7 mouse cellular contexts compared by ENCODE assay signal in the genomic region with DNA sequence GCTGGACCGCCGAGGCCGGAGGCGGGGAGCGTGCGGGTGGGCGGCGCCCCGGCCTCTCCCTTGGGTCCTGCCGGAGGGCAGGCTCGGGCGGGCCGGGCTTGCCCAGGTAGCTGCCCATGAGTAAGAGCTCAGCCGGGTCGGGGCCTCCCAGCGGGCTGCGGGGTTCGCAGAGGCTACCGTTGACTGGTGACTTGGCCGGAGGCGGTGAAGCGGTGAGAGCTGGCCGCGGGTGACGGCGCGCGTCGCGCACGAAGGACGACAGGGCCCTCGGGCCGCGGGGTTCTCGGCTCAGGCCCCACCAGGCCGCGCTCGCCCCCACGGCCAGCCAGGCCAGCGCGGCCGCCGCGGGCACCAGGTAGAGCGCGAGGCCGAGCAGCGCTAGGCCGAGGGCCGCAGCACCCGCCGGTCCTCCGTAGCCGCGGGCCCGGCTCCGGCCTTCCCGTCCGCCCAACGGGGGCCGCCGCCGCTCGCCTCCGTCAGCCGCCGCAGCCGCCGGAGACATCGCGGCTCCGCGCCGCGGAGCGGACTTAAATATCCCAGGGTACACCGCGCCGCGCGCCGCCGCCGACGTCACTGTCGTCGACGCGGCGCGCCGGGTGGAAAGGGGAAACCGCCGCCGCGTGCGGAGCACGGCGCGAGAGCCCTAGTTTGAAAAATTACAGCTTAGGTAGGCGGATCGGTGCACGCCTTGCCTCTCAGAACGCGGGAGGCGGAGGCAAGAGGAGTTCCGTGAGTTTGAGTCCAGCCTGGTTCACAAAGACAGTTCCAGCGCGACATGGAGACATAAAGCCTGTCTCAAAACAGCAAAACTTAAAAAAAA. TPM values are rescaled to one million over a fixed set of nuclear protein-coding genes. Genes with fewer than 3 reads are reported as not detected.
DNase-seq lines count a peak whose midpoint lies in the region; ATAC-seq and TF ChIP-seq lines count a peak whose summit lies in the region.

A gene (minus strand): TSS at position 543 of the 820 bp plus-strand sequence.

- peak within 1 kb of the TSS; percentile 88 for H3K4me3 ChIP-seq in intestine, postnatal 0 days (ENCODE audit: low read depth, low read length)
- peak within 1 kb of the TSS; percentile 98 for H3K4me3 ChIP-seq in limb, embryonic 11.5 days (ENCODE audit: low read depth, low read length)
- peak within 1 kb of the TSS; percentile 99 for H3K4me3 ChIP-seq in midbrain, embryonic 14.5 days (replicated peaks; ENCODE audit: low read depth, low read length)

- H3K27me3 ChIP-seq in intestine, postnatal 0 days (replicated peaks; ENCODE audit: control insufficient read depth, insufficient read depth, low read length) = no peaks in the 10 kb centered on the region
- no peaks in the 10 kb centered on the region for H3K27me3 ChIP-seq in limb, embryonic 11.5 days (ENCODE audit: control insufficient read depth, insufficient read depth, low read length)
- H3K27me3 ChIP-seq in midbrain, embryonic 14.5 days (ENCODE audit: control insufficient read depth, insufficient read depth, low read length) = no peaks in the 10 kb centered on the region

- H3K9ac ChIP-seq in intestine, postnatal 0 days (ENCODE audit: low read depth, low read length) = peak within 1 kb of the TSS; percentile 98
- peak within 1 kb of the TSS; percentile 93 for H3K9ac ChIP-seq in limb, embryonic 11.5 days (ENCODE audit: low read length)
- H3K9ac ChIP-seq in midbrain, embryonic 14.5 days (replicated peaks; ENCODE audit: low read length) = peak within 1 kb of the TSS; percentile 97

- no peaks in the 10 kb centered on the region for H3K4me1 ChIP-seq in intestine, postnatal 0 days (replicated peaks; ENCODE audit: control insufficient read depth, insufficient read depth, low read length)
- H3K4me1 ChIP-seq in limb, embryonic 11.5 days (ENCODE audit: control insufficient read depth, insufficient read depth, low read length) = 0 out of 2 replicates have a peak, but pooled peaks cover 3% of the 10 kb centered on the region
- peaks cover 8% of the 10 kb centered on the region for H3K4me1 ChIP-seq in midbrain, embryonic 14.5 days (ENCODE audit: control insufficient read depth, insufficient read depth, low read length)

- no peak for TF ChIP-seq CTCF in intestine, postnatal 0 days (IDR thresholded peaks at IDR 0.05; ENCODE audit: low read depth)

- under 1% methylated on average over 85 of the region's 110 CpGs for WGBS in intestine, postnatal 0 days
- WGBS in limb, embryonic 11.5 days = under 1% methylated on average over 95 of the region's 110 CpGs
- WGBS in midbrain, embryonic 14.5 days = under 1% methylated on average over 104 of the region's 110 CpGs

- no peaks in the 10 kb centered on the region for H3K9me3 ChIP-seq in intestine, postnatal 0 days (ENCODE audit: control insufficient read depth)
- no peaks in the 10 kb centered on the region for H3K9me3 ChIP-seq in limb, embryonic 11.5 days (ENCODE audit: control insufficient read depth, low read length)
- no peaks in the 10 kb centered on the region for H3K9me3 ChIP-seq in midbrain, embryonic 14.5 days (ENCODE audit: control insufficient read depth, low read length)

- peaks cover 28% of the 10 kb centered on the region for H3K36me3 ChIP-seq in intestine, postnatal 0 days (ENCODE audit: control insufficient read depth, insufficient read depth)
- peaks cover 8% of the 10 kb centered on the region; the same call in 1 of the 2 replicates for H3K36me3 ChIP-seq in limb, embryonic 11.5 days (ENCODE audit: control insufficient read depth, insufficient read depth, low read length)
- peaks cover 30% of the 10 kb centered on the region for H3K36me3 ChIP-seq in midbrain, embryonic 14.5 days (ENCODE audit: control insufficient read depth, insufficient read depth, low read length)

- H3K27ac ChIP-seq in intestine, postnatal 0 days (ENCODE audit: low read depth, low read length) = peak within 1 kb of the TSS; percentile 92
- peak within 1 kb of the TSS; percentile 72 for H3K27ac ChIP-seq in limb, embryonic 11.5 days (replicated peaks; ENCODE audit: low read depth, low read length)
- H3K27ac ChIP-seq in midbrain, embryonic 14.5 days (replicated peaks; ENCODE audit: low read depth, low read length) = peak within 1 kb of the TSS; percentile 82

- peak within 1 kb of the TSS; percentile 95 for H3K4me2 ChIP-seq in intestine, postnatal 0 days (replicated peaks; ENCODE audit: low read depth)
- H3K4me2 ChIP-seq in limb, embryonic 11.5 days (ENCODE audit: low read depth, severe bottlenecking) = peak within 1 kb of the TSS; percentile 69
- peak within 1 kb of the TSS; percentile 80 for H3K4me2 ChIP-seq in midbrain, embryonic 14.5 days (ENCODE audit: low read length)

- peak; percentile 76 for DNase-seq in adrenal gland, adult 8-10 months
- DNase-seq in embryo, embryonic 11.5 days (ENCODE audit: low read depth, low spot score) = peak; percentile 84
- peak; percentile 63 to 85 for DNase-seq in gastrocnemius, postnatal 4 days (ENCODE audit: low spot score in 2 of 2)
- DNase-seq in limb, embryonic 11.5 days (ENCODE audit: low spot score) = peak; percentile 89
- peak; percentile 96 for DNase-seq in midbrain, embryonic 14.5 days
- peak; percentile 70 to 79 for DNase-seq in spleen, adult 18-20 months

- peak; percentile 87 for ATAC-seq in intestine, postnatal 0 days
- peak; percentile 85 for ATAC-seq in limb, embryonic 11.5 days (ENCODE audit: insufficient number of reproducible peaks, low FRiP score, low TSS enrichment, low read depth)
- peak; percentile 83 for ATAC-seq in midbrain, embryonic 14.5 days (ENCODE audit: low FRiP score, low TSS enrichment)

RNA-seq across cellular contexts. Expression of the gene that starts here (rescaled TPM):
- total RNA-seq in adrenal gland, adult 8-10 months (2022) = 10 to 100 TPM; 17.2 to 24.1 (median 22.5) TPM
- 10 to 100 TPM; 22.1 to 23.6 TPM for total RNA-seq in gastrocnemius, postnatal 4 days (2021)
- 5.2 and 5.3 TPM in 2 replicates for polyA plus RNA-seq in intestine, postnatal 0 days (2015; fragmentation: Nextera tagmentation; extraction: Ambion mirVana)
- polyA plus RNA-seq in limb, embryonic 11.5 days (2014; fragmentation: Nextera tagmentation; extraction: Ambion mirVana) = 21.4 and 21.8 TPM in 2 replicates
- 14.4 and 15.2 TPM in 2 replicates for polyA plus RNA-seq in midbrain, embryonic 14.5 days (2014; fragmentation: Nextera tagmentation; extraction: Ambion mirVana)

Comparison
In these comparisons a context has a peak if more than half of its experiments do, and no peak if none do; other contexts are left out.
1. Peak in every context shown above with its lines: DNase-seq, ATAC-seq, H3K4me3 ChIP-seq and H3K27ac ChIP-seq.